Mouse (Mus musculus) erythroblast, embryonic 14.5 days (primary cell): ENCODE results near the gene Map4k2. TPM values are rescaled to one million over a fixed set of nuclear protein-coding genes. Genes with fewer than 3 reads are reported as not detected.

Experiments
- H3K27me3 ChIP-seq: 2 replicates; pipeline ENCODE4 v1.6.1; 2012; ENCODE audit warnings: inconsistent platforms; ENCODE audit not compliant: control insufficient read depth
- H3K36me3 ChIP-seq: 2 replicates; pipeline ENCODE4 v1.6.1; 2012; ENCODE audit warnings: mild to moderate bottlenecking, inconsistent platforms; ENCODE audit not compliant: control insufficient read depth
- H3K4me1 ChIP-seq: 2 replicates; pipeline ENCODE4 v1.6.1; 2012; ENCODE audit warnings: inconsistent platforms; ENCODE audit not compliant: control insufficient read depth
- H3K4me3 ChIP-seq: replicated peaks from 2 replicates; pipeline ENCODE3; 2012; ENCODE audit warnings: moderate library complexity, mild to moderate bottlenecking, inconsistent platforms
- H3K9me3 ChIP-seq: 2 replicates; pipeline ENCODE4 v1.6.1; 2012; ENCODE audit warnings: low read length, inconsistent platforms, mixed read lengths; ENCODE audit not compliant: control insufficient read depth
- GATA1 ChIP-seq: IDR thresholded peaks from 2 replicates; pipeline ENCODE4 v1.6.1; 2012; ENCODE audit warnings: low read length, inconsistent platforms, mixed read lengths
- TAL1 ChIP-seq: IDR thresholded peaks from 3 replicates; pipeline ENCODE4 v1.6.1; 2012; ENCODE audit warnings: low read length, inconsistent platforms, mixed read lengths
- polyA plus RNA-seq: library from polyadenylated mRNA; stranded (reverse); fragments of >175 nt; gene quantifications from 2 replicates; pipeline ENCODE4 v1.2.3, GENCODE M21; 2012

The Map4k2 gene
- polyA plus RNA-seq, 1 experiment = 2.1 TPM

DNA sequence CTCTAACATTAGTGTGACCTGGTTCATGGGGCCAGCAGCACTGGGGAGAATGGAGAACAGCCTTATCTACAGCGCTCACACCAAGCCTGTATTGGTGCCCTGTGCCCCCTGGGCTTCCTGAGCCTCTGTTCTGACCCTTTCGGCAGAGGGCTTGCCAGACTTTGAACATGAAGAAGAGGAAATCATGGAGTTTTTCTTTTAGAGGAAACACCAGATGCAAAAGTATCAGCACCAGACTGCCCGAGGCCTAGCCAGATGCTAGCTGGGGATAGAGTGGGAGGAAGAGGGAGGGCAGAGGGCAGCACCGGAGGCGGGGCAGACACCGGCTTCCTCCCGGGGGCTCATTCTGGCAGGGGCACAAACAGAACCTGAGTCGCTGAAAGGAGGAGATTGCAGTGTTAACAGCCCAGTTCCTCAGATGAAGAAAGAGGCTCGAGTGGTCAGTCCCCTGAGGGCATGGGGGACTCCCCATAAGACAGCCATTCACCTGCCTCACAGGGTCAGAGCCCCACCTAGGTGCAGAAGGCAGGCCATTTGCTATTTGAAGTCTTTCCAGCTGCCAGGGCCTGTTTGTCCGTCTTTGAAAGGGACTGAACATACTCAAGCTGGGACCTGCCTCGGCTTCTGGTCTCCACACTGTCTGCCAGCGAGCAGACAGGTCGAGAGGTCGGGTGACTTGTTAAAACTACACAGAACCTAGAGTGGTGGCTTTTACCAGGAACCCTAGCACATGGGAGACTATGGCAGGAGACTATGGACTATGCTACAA lies 8.5 kb downstream of the Map4k2 start:
- Histone ChIP-seq H3K9me3 (no peaks in the 10 kb centered on the region), H3K27me3 (no peaks in the 10 kb centered on the region), H3K36me3 (peaks cover 51% of the 10 kb centered on the region), H3K4me3 (no peak overlapping the region), H3K4me1 (peaks cover 16% of the 10 kb centered on the region)
- TF ChIP-seq GATA1 (no peak), TAL1 (no peak)

DNA sequence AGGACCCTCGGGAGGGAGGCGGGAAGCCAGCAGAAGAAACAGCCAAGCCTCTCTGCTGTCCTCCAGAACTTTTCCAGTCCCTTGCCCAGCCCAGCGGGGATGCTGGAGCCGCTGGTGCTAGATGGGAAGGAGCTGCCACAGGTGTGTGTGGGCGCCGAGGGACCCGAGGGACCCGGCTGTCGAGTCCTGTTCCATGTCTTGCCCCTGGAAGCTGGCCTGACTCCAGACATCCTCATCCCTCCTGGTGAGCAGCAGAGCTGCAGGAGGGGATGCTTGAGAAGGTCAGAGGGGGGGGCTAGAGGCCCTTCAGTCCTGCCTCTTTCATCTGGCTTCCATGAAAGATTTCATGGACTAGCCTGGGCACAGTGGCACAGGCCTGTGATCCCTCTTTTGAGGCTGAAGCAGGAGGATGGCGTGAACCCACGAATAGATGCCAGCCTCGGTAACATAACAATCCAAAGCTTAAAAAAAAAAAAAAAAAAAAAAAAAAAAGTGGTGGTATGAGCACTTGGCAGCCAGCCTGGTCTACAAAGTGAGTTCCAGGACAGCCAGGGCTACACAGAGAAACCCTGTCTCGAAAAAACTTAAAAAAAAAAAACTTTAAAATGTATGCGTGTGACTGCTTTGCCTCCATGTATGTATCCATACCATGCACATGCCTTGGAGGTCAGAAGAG lies 10.6 kb downstream of the Map4k2 start:
- TF ChIP-seq GATA1 (no peak), TAL1 (no peak)

DNA sequence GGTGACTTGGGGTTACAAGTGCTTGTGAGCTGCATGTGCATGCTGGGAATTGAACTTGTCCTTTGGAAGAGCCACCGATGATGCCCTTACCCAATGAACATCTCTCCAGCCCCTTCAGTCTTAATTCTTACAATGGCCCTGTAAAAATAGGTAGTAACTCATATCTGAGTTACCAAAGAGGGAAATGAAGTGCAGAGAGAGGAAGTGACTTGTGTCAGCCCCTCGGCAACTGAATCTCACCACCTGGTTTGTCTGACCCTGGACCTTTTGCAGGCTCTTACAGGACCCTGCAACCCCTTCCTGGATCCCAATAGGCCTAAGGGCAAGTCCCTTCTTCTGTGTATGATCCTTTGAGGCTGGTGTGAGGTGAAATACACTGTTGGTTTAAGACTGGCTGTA lies 11.2 kb downstream of the Map4k2 start:
- Histone ChIP-seq H3K4me3 (no peak overlapping the region), H3K9me3 (no peaks in the 10 kb centered on the region), H3K4me1 (peaks cover 14% of the 10 kb centered on the region), H3K27me3 (no peaks in the 10 kb centered on the region), H3K36me3 (peaks cover 39% of the 10 kb centered on the region)
- TF ChIP-seq TAL1 (no peak), GATA1 (no peak)

More for the DNA sequence above, 10.6 kb downstream of the Map4k2 start:
- Histone ChIP-seq H3K4me3 (no peak overlapping the region), H3K9me3 (no peaks in the 10 kb centered on the region), H3K36me3 (peaks cover 44% of the 10 kb centered on the region), H3K27me3 (no peaks in the 10 kb centered on the region), H3K4me1 (peaks cover 14% of the 10 kb centered on the region)

DNA sequence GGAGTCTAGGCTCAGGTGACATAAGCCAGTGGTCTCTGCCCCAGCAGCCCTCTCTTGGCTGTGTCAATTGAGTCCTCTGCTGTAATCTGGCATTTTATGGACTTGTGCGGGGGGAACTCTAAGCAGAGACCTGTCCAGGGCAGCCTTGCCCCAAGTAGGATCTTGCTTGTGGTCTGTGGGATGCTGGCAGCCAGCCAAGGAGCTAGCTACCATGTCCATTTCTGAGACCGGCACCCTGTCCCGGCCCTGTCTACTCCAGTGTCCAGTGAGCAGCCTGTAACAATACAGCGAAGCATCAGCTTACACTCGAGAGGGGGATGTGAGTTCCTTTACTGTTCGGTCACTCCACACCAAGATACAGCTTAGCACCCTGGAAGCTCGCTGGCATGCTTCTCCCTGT lies 13.1 kb downstream of the Map4k2 start:
- Histone ChIP-seq H3K36me3 (peaks cover 36% of the 10 kb centered on the region), H3K4me1 (peaks cover 7% of the 10 kb centered on the region), H3K4me3 (no peak overlapping the region), H3K27me3 (no peaks in the 10 kb centered on the region), H3K9me3 (no peaks in the 10 kb centered on the region)
- TF ChIP-seq GATA1 = no peak
- no peak for TF ChIP-seq TAL1

DNA sequence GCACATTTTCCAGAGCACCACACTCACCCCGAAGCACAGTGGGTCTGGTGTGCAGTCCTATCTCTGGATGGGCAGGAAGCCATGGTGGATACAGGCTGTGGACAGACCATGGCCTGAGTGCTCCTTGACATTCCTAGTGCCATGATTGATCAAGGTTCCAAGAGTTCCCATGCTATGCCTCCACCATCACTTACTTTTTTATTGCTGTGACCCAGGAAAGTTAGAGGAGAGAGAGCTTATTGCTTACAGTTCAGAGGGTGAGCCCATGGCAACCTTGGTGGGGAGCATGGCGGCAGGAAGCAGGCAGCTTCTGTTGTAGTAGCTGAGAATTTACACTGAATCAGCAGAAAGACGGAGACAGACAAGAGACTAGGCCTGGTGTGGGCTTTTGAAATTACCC lies 20.4 kb downstream of the Map4k2 start:
- no peak for TF ChIP-seq GATA1
- Histone ChIP-seq H3K4me3 (no peak overlapping the region), H3K36me3 (peaks cover 46% of the 10 kb centered on the region), H3K4me1 (peaks cover 24% of the 10 kb centered on the region), H3K27me3 (no peaks in the 10 kb centered on the region), H3K9me3 (no peaks in the 10 kb centered on the region)

DNA sequence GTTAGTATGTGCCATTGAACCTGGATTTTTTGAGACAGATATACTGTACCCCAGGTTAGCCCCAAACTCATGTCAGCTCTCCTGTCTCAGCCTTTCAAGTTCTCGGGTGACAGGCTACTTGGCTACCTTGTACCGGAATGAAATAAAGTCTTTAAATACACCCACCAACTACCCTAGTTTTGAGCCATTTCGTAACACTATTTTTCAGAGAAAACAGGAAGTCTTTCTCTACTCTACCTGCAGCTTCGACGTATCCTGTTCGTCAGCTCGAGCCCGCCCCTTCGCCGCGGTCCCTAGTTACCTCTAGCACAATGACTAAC lies 22.1 kb downstream of the Map4k2 start:
- Histone ChIP-seq H3K9me3 (no peaks in the 10 kb centered on the region), H3K36me3 (peaks cover 63% of the 10 kb centered on the region), H3K4me1 (peaks cover 33% of the 10 kb centered on the region), H3K4me3 (peak overlapping the region; percentile 79), H3K27me3 (no peaks in the 10 kb centered on the region)
- no peak for TF ChIP-seq TAL1
- TF ChIP-seq GATA1 = no peak

DNA sequence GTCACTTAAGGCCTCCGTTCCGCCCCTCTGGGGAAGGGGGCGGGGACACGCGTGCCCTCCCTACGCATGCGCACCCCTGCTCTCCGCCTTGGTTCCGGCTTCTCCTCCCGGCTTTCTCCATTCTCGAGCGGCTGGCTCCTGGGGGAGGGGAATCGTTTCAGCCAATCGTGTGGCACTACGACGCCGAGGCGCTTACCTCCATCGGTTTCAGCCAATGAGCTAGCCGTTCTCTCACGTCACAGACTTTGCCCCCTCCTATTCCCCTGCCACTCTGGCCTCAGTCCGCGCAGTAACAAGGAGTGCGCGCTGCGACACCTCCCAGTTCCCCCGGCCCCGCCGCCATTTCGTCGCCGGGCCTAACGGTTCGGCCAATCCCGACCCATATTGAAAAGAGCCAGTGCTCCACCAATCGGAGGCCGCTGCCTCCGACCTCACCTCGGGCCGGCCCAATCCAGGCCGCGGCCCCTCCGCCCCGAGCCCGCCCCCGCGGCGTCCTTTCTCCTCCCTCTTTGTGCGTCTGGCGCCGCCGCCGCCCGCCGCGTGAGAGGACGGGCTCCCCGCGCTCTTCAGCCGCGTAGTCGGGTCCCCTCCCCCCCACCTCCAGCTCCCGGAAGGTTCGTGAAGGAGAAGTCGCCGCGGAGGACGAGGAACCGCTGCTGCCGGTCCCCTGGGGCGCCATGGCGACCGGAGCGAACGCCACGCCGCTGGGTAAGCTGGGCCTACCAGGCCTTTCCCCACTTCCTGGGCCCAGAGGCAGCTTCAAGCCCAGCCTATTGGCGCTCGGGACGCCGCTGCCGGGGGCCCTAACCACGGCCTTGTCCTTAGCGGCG lies 22.7 kb downstream of the Map4k2 start, which contains the start of gene Sf1:
Sf1 (plus strand) TSS at position 280 of the 830 bp plus-strand sequence.
- Histone ChIP-seq H3K4me1 (peaks cover 33% of the 10 kb centered on the region), H3K27me3 (no peaks in the 10 kb centered on the region), H3K9me3 (no peaks in the 10 kb centered on the region), H3K36me3 (peaks cover 67% of the 10 kb centered on the region), H3K4me3 (peak within 1 kb of the TSS; percentile 79)
- TF ChIP-seq GATA1 (no peak), TAL1 (no peak)

DNA sequence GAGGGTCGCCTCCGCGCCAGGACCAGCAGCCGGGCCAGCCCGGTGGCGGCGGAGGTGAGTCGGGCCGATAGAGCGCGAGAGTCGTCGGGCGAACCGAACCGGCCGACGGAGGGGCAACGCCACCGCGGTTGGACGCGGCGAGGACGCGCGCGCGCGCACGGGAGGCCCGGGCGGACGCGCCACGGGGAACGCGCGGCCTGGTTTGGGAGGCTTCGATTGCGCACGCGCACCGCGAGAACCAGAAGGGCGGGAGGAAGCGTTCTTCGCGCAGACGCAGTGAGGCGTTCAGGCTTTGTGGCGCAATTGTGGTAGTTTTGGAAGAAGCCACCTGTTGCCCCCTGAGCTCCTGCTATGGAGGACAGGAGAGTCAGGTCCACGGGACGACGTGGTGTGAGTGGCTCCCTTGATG lies 23.4 kb downstream of the Map4k2 start:
- Histone ChIP-seq H3K4me3 (peak overlapping the region; percentile 79), H3K9me3 (no peaks in the 10 kb centered on the region), H3K27me3 (no peaks in the 10 kb centered on the region), H3K4me1 (peaks cover 33% of the 10 kb centered on the region), H3K36me3 (peaks cover 71% of the 10 kb centered on the region)
- TF ChIP-seq GATA1 (no peak), TAL1 (no peak)

DNA sequence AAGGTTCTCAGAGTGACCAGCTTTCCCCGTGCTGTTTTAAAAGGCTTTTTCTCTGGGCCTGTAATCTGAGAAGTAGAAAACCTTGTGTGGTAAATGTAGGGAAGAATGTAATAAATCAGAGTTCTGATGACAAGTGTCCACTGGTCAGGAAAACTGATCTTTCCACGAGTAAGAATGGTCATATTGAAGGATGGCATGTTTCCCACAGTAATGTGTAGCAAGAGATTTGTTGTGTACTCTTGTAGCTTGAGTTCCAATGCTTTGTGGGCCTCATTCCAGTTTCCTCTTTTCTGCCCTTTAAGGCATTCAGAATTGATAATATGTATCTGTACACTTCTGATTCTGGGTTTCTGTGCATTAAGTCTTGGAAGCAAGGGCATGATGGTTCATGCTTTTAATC lies 23.9 kb downstream of the Map4k2 start:
- Histone ChIP-seq H3K36me3 (peaks cover 74% of the 10 kb centered on the region), H3K4me1 (peaks cover 33% of the 10 kb centered on the region), H3K27me3 (no peaks in the 10 kb centered on the region), H3K9me3 (no peaks in the 10 kb centered on the region), H3K4me3 (peak overlapping the region; percentile 79)
- TF ChIP-seq TAL1 (no peak), GATA1 (no peak)
